Mouse (Mus musculus) kidney, embryonic 16.5 days (tissue): ENCODE results near the gene Dnaaf3. TPM values are rescaled to one million over a fixed set of nuclear protein-coding genes. Genes with fewer than 3 reads are reported as not detected.
"Not testable (repeated sequence)": the region's sequence is repeated elsewhere in the genome, so short reads cannot be mapped to it uniquely, and the experiment has no call there.

Experiments
- ATAC-seq: fragments of 200-750 bp; cut with Nextera tagmentation; 2 replicates; pipeline ENCODE4 v1.8.0; 2017; ENCODE audit warnings: moderate TSS enrichment; ENCODE audit not compliant: low FRiP score, low TSS enrichment
- H3K27ac ChIP-seq: fragments of 300-500 bp; sonication (generic); 2 replicates; pipeline ENCODE4 v1.5.1; 2014; ENCODE audit warnings: low read length
- H3K27me3 ChIP-seq: fragments of 300-500 bp; sonication (generic); 2 replicates; pipeline ENCODE4 v1.6.1; 2014; ENCODE audit warnings: low read length, control low read depth, mixed read lengths; ENCODE audit not compliant: insufficient read depth
- H3K36me3 ChIP-seq: fragments of 300-500 bp; sonication (generic); 2 replicates; pipeline ENCODE4 v1.6.1; 2014; ENCODE audit warnings: low read length, control low read depth, mixed read lengths; ENCODE audit not compliant: insufficient read depth
- H3K4me1 ChIP-seq: fragments of 300-500 bp; sonication (generic); 2 replicates; pipeline ENCODE4 v1.6.1; 2014; ENCODE audit warnings: low read length, control low read depth, mixed read lengths; ENCODE audit not compliant: insufficient read depth
- H3K4me2 ChIP-seq: fragments of 300-500 bp; sonication (generic); replicated peaks from 2 replicates; pipeline ENCODE4 v1.6.1; 2014; ENCODE audit warnings: low read depth, low read length
- H3K4me3 ChIP-seq: fragments of 300-500 bp; sonication (generic); 2 replicates; pipeline ENCODE4 v1.5.1; 2014; ENCODE audit warnings: mild to moderate bottlenecking, low read length
- H3K9ac ChIP-seq: fragments of 300-500 bp; sonication (generic); replicated peaks from 2 replicates; pipeline ENCODE4 v1.6.1; 2014; ENCODE audit warnings: low read length
- H3K9me3 ChIP-seq: fragments of 300-500 bp; sonication (generic); 2 replicates; pipeline ENCODE4 v1.6.1; 2016; ENCODE audit warnings: low read length, control low read depth
- WGBS: fragments of 180-500 bp; shearing (Covaris S2); extraction: QIAGEN DNeasy Blood & Tissue Kit; methylation state at CpG from one replicate; pipeline ENCODE4 v1.1.7; 2014; 5-methylcytosine and 5-hydroxymethylcytosine counted together
- polyA plus RNA-seq: library from polyadenylated mRNA; unstranded; fragments of >200 nt; fragmentation: Nextera tagmentation; extraction: Ambion mirVana; gene quantifications from 2 replicates; pipeline ENCODE4 v1.2.1, GENCODE M21; 2015

Gene Dnaaf3
- polyA plus RNA-seq, 1 experiment from 2014 or later: 3.3 TPM

DNA sequence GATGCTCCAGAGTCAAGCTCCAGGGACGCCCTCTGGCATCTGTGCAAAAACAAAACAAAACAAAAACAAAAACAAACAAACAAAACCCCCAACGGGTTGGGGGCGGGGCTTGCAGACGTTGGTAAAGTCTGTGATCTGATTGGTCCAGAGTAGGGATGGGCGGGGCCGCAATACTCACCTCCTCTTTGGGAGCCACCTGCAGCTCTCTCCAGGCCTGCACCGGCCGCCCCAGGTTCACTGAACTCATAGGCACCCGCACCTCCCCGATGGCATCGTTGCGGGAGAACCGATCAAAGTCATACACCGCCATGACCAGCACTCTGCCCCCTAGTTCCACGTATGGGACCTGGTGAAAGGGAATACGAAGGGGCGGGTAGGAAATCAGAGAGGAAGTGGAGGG is 9.8 kb upstream of the Dnaaf3 start:
- WGBS: 34% methylated on average over 17 of the region's 17 CpGs
- Histone ChIP-seq H3K4me1 (peaks cover 9% of the 10 kb centered on the region), H3K27ac (no peak overlapping the region), H3K4me3 (no peak overlapping the region), H3K36me3 (no peaks in the 10 kb centered on the region), H3K9ac (no peak overlapping the region), H3K9me3 (no peaks in the 10 kb centered on the region), H3K27me3 (no peaks in the 10 kb centered on the region), H3K4me2 (no peak overlapping the region)
- ATAC-seq: no peak

GRCm38 (mm10) chr7:4541344-4541743 is 9.1 kb upstream of the Dnaaf3 start:
- H3K4me2 ChIP-seq: no peak overlapping the region
- H3K27me3 ChIP-seq: no peaks in the 10 kb centered on the region
- no peak overlapping the region for H3K9ac ChIP-seq
- H3K27ac ChIP-seq: no peak overlapping the region
- H3K4me1 ChIP-seq: peaks cover 2% of the 10 kb centered on the region
- H3K4me3 ChIP-seq: no peak overlapping the region
- 74% methylated on average over 5 of the region's 5 CpGs for WGBS
- ATAC-seq: no peak
- H3K36me3 ChIP-seq: no peaks in the 10 kb centered on the region
- no peaks in the 10 kb centered on the region for H3K9me3 ChIP-seq

GRCm38 (mm10) chr7:4539019-4539418 is 6.8 kb upstream of the Dnaaf3 start:
- H3K27ac ChIP-seq: no peak overlapping the region
- no peak overlapping the region for H3K4me2 ChIP-seq
- no peak overlapping the region for H3K9ac ChIP-seq
- H3K4me1 ChIP-seq: no peaks in the 10 kb centered on the region
- H3K4me3 ChIP-seq: no peak overlapping the region
- no peaks in the 10 kb centered on the region for H3K36me3 ChIP-seq
- ATAC-seq: no peak
- 77% methylated on average over 2 of the region's 2 CpGs for whole genome bisulfite sequencing
- no peaks in the 10 kb centered on the region for H3K9me3 ChIP-seq
- H3K27me3 ChIP-seq: no peaks in the 10 kb centered on the region

- H3K4me1 ChIP-seq: no peaks in the 10 kb centered on the region
- no peaks in the 10 kb centered on the region for H3K36me3 ChIP-seq
- H3K9me3 ChIP-seq: no peaks in the 10 kb centered on the region
- H3K4me3 ChIP-seq: no peak overlapping the region
- no peak overlapping the region for H3K27ac ChIP-seq
- WGBS: 43% methylated on average over 4 of the region's 4 CpGs
- no peaks in the 10 kb centered on the region for H3K27me3 ChIP-seq
- no peak overlapping the region for H3K4me2 ChIP-seq
- no peak for ATAC-seq
- H3K9ac ChIP-seq: no peak overlapping the region
Observed at GRCm38 (mm10) chr7:4537181-4537580, 4.9 kb upstream of the Dnaaf3 start.

DNA sequence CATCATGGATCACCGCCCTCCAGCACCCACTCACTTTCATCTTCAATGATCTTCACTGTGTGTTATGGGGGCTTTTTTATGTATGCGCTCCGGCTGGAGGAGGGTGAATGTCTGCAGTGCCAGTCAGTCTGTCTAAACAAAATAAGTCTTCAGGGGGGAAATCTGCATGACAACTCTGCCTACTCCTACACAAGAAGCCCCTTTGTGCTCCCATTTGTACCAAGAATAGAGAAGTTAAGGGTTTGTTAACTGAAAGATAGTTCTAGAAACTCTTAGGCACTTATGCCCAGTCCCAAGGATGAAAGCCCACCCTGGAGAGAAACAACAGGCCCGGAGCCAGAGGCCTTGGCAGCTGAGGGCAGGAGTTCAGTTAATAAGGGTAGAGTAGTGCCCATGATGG is 4.1 kb upstream of the Dnaaf3 start:
- Histone ChIP-seq H3K27me3 (no peaks in the 10 kb centered on the region), H3K4me3 (no peak overlapping the region), H3K9ac (no peak overlapping the region), H3K4me1 (peaks cover 3% of the 10 kb centered on the region; the same call in 1 of the 2 replicates), H3K4me2 (no peak overlapping the region), H3K9me3 (no peaks in the 10 kb centered on the region), H3K27ac (no peak overlapping the region), H3K36me3 (no peaks in the 10 kb centered on the region)
- ATAC-seq: no peak
- 82% methylated on average over 4 of the region's 4 CpGs for WGBS

DNA sequence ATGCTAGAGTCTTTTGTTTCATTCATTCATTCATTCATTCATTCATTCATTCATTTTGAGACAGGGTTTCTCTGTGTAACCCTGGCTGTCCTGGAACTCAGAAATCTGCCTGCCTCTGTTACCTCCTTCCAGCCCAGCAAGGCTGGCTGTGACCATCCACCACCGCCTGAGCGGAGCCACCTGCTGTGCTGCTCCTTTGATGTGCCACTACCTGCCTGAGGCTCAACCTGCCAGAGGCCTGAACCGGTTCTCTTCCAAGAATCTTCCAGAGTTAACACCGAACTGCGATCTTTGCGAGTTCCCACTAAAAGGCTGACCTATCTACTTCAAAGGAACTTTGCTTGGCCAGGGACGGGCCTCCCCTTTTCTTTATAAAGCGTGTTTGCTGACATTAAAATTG is 2.1 kb downstream of the Dnaaf3 start:
- H3K27ac ChIP-seq, H3K4me3 ChIP-seq, H3K36me3 ChIP-seq, H3K27me3 ChIP-seq, H3K4me1 ChIP-seq, H3K4me2 ChIP-seq, H3K9me3 ChIP-seq, ATAC-seq, H3K9ac ChIP-seq: not testable (repeated sequence)
- WGBS: 42% methylated on average over 7 of the region's 8 CpGs

DNA sequence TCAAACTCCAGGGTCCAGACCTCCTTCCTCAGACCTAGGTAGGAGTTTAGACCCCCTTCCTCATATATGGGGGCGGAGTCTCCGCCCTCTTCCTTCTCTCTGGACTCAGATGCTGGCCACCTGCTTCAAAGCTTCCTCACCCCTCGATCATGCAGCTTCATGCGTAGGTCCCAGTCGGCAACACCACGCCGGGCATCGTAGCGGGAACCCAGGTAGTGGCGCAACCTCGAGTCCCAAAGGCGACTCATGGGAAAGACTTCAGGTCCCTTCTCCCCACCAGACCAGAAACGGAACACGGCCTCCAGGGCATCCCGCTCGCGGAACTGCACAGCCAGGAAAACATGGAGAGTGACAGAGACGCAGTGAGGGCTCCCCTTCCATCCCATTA is 5.0 kb downstream of the Dnaaf3 start:
- no peaks in the 10 kb centered on the region for H3K9me3 ChIP-seq
- no peaks in the 10 kb centered on the region for H3K36me3 ChIP-seq
- peak overlapping the region; percentile 69 for H3K9ac ChIP-seq
- peak overlapping the region; percentile 62 for H3K4me2 ChIP-seq
- H3K27me3 ChIP-seq: no peaks in the 10 kb centered on the region
- WGBS: 53% methylated on average over 18 of the region's 18 CpGs
- peaks cover 9% of the 10 kb centered on the region for H3K4me1 ChIP-seq
- H3K4me3 ChIP-seq: peak overlapping the region; percentile 45; the same call in 1 of the 2 replicates
- no peak overlapping the region for H3K27ac ChIP-seq
- ATAC-seq: no peak

DNA sequence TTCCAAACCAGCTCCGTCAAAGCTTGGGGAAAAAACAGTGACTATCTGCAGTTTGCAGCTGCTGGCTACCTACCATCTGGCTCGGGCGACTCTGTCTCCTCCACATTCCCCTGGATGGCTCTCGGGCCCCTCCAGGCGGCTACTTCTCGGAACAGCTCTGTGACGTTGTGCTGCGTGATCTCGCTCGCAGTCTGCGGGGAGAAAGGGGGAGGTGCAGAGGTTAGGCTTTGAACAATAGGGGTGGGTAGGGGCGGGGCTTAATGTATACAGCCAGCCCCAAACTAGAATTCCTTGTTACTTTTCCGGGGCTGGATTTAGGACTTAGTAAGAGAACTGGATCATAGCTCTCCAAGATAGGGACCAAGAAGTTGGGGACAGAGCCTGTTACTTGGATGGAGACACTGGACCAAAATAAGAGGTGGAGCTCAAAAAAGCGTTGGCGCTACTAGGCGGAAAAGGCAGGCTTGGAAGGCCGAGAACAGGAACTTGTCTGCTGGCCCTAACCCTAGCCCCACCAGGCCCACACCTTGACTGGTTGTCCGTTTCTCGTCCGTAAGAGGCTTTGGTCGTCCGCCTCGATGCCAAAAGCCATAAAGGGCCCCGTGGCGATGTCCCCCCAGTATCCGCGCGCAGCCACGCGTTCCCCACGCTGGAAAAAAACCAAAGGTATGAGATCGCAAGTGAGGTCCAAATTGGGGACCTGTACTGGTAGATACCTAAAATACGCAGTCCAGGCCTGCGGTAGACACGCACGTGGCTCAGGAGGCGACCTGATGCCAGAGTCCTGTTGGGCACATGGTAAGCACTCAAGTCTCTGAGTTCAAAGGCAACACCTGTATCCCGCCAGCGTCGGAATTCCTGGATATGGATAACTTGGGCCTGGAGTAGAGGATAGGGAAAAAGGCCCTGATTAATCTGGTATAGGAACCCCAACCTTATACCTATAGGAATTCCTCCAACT is 5.6 kb downstream of the Dnaaf3 start:
- peaks cover 2% of the 10 kb centered on the region; the same call in 1 of the 2 replicates for H3K27me3 ChIP-seq
- H3K4me1 ChIP-seq: peaks cover 7% of the 10 kb centered on the region
- no peaks in the 10 kb centered on the region for H3K9me3 ChIP-seq
- WGBS: 24% methylated on average over 40 of the region's 40 CpGs
- H3K27ac ChIP-seq: peak overlapping the region; percentile 55
- peak; percentile 92 for ATAC-seq
- H3K9ac ChIP-seq: peak overlapping the region; percentile 69
- H3K4me2 ChIP-seq: peak overlapping the region; percentile 62
- peak overlapping the region; percentile 45 for H3K4me3 ChIP-seq
- H3K36me3 ChIP-seq: no peaks in the 10 kb centered on the region

GRCm38 (mm10) chr7:4524212-4524922 is 7.9 kb downstream of the Dnaaf3 start, which contains the start of gene Tnni3:
Tnni3 (minus strand) TSS chr7:4524229.
- ATAC-seq, H3K9me3 ChIP-seq, H3K27me3 ChIP-seq, H3K4me3 ChIP-seq, H3K27ac ChIP-seq, H3K4me2 ChIP-seq, H3K36me3 ChIP-seq, H3K9ac ChIP-seq: not testable (repeated sequence)
- H3K4me1 ChIP-seq: peaks cover 17% of the 10 kb centered on the region
- WGBS: 65% methylated on average over 15 of the region's 15 CpGs
